Mouse (Mus musculus): Measurements from ENCODE around the gene Zbtb24.

DNA sequence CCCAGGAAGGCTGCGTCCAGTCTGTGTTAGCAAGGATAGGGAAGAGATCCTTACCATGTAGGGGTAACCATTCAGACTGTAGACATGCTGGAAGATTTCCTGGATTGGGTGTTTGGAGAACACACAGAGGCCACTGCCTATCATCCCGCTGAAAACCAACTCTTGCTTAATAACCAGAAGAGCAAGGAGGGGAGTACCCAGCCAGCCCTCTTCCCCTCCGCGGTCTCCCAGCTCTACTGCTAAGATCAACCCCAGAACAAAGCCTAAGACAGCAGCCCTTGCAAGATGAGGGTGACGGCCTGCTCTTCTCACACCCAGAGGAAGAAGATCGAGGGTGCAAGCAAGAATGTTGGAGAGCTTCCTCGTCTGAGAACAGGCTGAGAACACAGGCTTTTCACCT, 38.7 kb downstream of the Zbtb24 start:
- TF ChIP-seq EP300 (IDR thresholded peaks at IDR 0.05; ENCODE audit: low read depth) (no peak), CTCF (IDR thresholded peaks at IDR 0.05; ENCODE audit: low read depth) (no peak)

All from liver, embryonic 14.5 days (tissue).